Mouse (Mus musculus): ENCODE results near the gene Eif2ak1.
"Not testable (repeated sequence)": the region's sequence is repeated elsewhere in the genome, so short reads cannot be mapped to it uniquely, and the experiment has no call there.

Eif2ak1 gene

GRCm38 (mm10) chr5:143817116-143817930 is at the start of gene Eif2ak1:
Eif2ak1 (plus strand) TSS chr5:143817788.
- DNase-seq (ENCODE audit: low read depth, low spot score): peak; percentile 96

GRCm38 (mm10) chr5:143781951-143782350 is 35.6 kb upstream of the Eif2ak1 start:
- no peak for DNase-seq (ENCODE audit: low read depth, low spot score)

- DNase-seq (ENCODE audit: low read depth, low spot score): no peak
These were observed 32.2 kb upstream of the Eif2ak1 start for GRCm38 (mm10) chr5:143785391-143785790.

GRCm38 (mm10) chr5:143801216-143801615 is 16.4 kb upstream of the Eif2ak1 start:
- DNase-seq (ENCODE audit: low read depth, low spot score): not testable (repeated sequence)

GRCm38 (mm10) chr5:143804056-143804765 is 13.4 kb upstream of the Eif2ak1 start:
- no peak for DNase-seq (ENCODE audit: low read depth, low spot score)

GRCm38 (mm10) chr5:143807268-143807667 is 10.3 kb upstream of the Eif2ak1 start:
- DNase-seq (ENCODE audit: low read depth, low spot score): no peak

- no peak for DNase-seq (ENCODE audit: low read depth, low spot score)
These were observed 8.0 kb upstream of the Eif2ak1 start for GRCm38 (mm10) chr5:143809421-143810090.

GRCm38 (mm10) chr5:143811653-143812052 is 5.9 kb upstream of the Eif2ak1 start:
- no peak for DNase-seq (ENCODE audit: low read depth, low spot score)

GRCm38 (mm10) chr5:143814626-143815025 is 3.0 kb upstream of the Eif2ak1 start:
- no peak for DNase-seq (ENCODE audit: low read depth, low spot score)

GRCm38 (mm10) chr5:143817931-143818311 is 333 bp downstream of the Eif2ak1 start:
- no peak for DNase-seq (ENCODE audit: low read depth, low spot score)

- no peak for DNase-seq (ENCODE audit: low read depth, low spot score)
These were observed 873 bp downstream of the Eif2ak1 start for GRCm38 (mm10) chr5:143818461-143818860.

GRCm38 (mm10) chr5:143818949-143819348 is 1.4 kb downstream of the Eif2ak1 start:
- no peak for DNase-seq (ENCODE audit: low read depth, low spot score)

- no peak for DNase-seq (ENCODE audit: low read depth, low spot score)
These were observed 2.5 kb downstream of the Eif2ak1 start for GRCm38 (mm10) chr5:143819906-143820660.

GRCm38 (mm10) chr5:143820820-143821219 is 3.2 kb downstream of the Eif2ak1 start:
- DNase-seq (ENCODE audit: low read depth, low spot score): no peak

- no peak for DNase-seq (ENCODE audit: low read depth, low spot score)
These were observed 54.1 kb downstream of the Eif2ak1 start for GRCm38 (mm10) chr5:143871547-143872169.

- DNase-seq (ENCODE audit: low read depth, low spot score): no peak
These were observed 57.0 kb downstream of the Eif2ak1 start for GRCm38 (mm10) chr5:143874571-143874970.

GRCm38 (mm10) chr5:143885274-143885673 is 67.7 kb downstream of the Eif2ak1 start:
- no peak for DNase-seq (ENCODE audit: low read depth, low spot score)

- no peak for DNase-seq (ENCODE audit: low read depth, low spot score)
These were observed 73.2 kb downstream of the Eif2ak1 start for GRCm38 (mm10) chr5:143890741-143891140.

- DNase-seq (ENCODE audit: low read depth, low spot score): no peak
These were observed 74.8 kb downstream of the Eif2ak1 start for GRCm38 (mm10) chr5:143892255-143892886.

GRCm38 (mm10) chr5:143893396-143893795 is 75.8 kb downstream of the Eif2ak1 start:
- no peak for DNase-seq (ENCODE audit: low read depth, low spot score)

Data from forelimb bud, embryonic 11.5 days (tissue).